Mouse (Mus musculus): ENCODE data around the gene Smchd1.
A peak's percentile ranks its signal among the peaks of the same experiment; 100 is the strongest.
"Not testable (repeated sequence)": the region's sequence is repeated elsewhere in the genome, so short reads cannot be mapped to it uniquely, and the experiment has no call there.

Gene Smchd1

GRCm38 (mm10) chr17:71444718-71445117 is 30.4 kb downstream of the Smchd1 start:
- no peak for DNase-seq (ENCODE audit: low spot score)

- no peak for DNase-seq (ENCODE audit: low spot score)
Observed at GRCm38 (mm10) chr17:71444126-71444525, 31.0 kb downstream of the Smchd1 start.

GRCm38 (mm10) chr17:71443273-71443672 is 31.9 kb downstream of the Smchd1 start:
- no peak for DNase-seq (ENCODE audit: low spot score)

GRCm38 (mm10) chr17:71422502-71422901 is 52.6 kb downstream of the Smchd1 start:
- not testable (repeated sequence) for DNase-seq (ENCODE audit: low spot score)

- not testable (repeated sequence) for DNase-seq (ENCODE audit: low spot score)
Observed at GRCm38 (mm10) chr17:71419448-71419847, 55.7 kb downstream of the Smchd1 start.

- no peak for DNase-seq (ENCODE audit: low spot score)
Observed at GRCm38 (mm10) chr17:71417008-71417407, 58.1 kb downstream of the Smchd1 start.

- no peak for DNase-seq (ENCODE audit: low spot score)
Observed at GRCm38 (mm10) chr17:71387401-71387800, 87.7 kb downstream of the Smchd1 start.

- DNase-seq (ENCODE audit: low spot score): no peak
Observed at GRCm38 (mm10) chr17:71380346-71380745, 94.8 kb downstream of the Smchd1 start.

- no peak for DNase-seq (ENCODE audit: low spot score)
Observed at GRCm38 (mm10) chr17:71377901-71378300, 97.2 kb downstream of the Smchd1 start.

GRCm38 (mm10) chr17:71355526-71355925 is 119.6 kb downstream of the Smchd1 start:
- DNase-seq (ENCODE audit: low spot score): no peak

- no peak for DNase-seq (ENCODE audit: low spot score)
Observed at GRCm38 (mm10) chr17:71354205-71354604, 120.9 kb downstream of the Smchd1 start.

GRCm38 (mm10) chr17:71348188-71348587 is 127.0 kb downstream of the Smchd1 start:
- DNase-seq (ENCODE audit: low spot score): no peak

- no peak for DNase-seq (ENCODE audit: low spot score)
Observed at GRCm38 (mm10) chr17:71342006-71342405, 133.1 kb downstream of the Smchd1 start.

GRCm38 (mm10) chr17:71338627-71339026 is 136.5 kb downstream of the Smchd1 start:
- no peak for DNase-seq (ENCODE audit: low spot score)

- no peak for DNase-seq (ENCODE audit: low spot score)
Observed at GRCm38 (mm10) chr17:71337546-71337945, 137.6 kb downstream of the Smchd1 start.

- DNase-seq (ENCODE audit: low spot score): no peak
Observed at GRCm38 (mm10) chr17:71336421-71336820, 138.7 kb downstream of the Smchd1 start.

GRCm38 (mm10) chr17:71332298-71332697 is 142.8 kb downstream of the Smchd1 start:
- DNase-seq (ENCODE audit: low spot score): no peak

GRCm38 (mm10) chr17:71320731-71321130 is 154.4 kb downstream of the Smchd1 start:
- not testable (repeated sequence) for DNase-seq (ENCODE audit: low spot score)

- no peak for DNase-seq (ENCODE audit: low spot score)
Observed at GRCm38 (mm10) chr17:71319361-71319760, 155.8 kb downstream of the Smchd1 start.

GRCm38 (mm10) chr17:71317571-71317970 is 157.6 kb downstream of the Smchd1 start:
- DNase-seq (ENCODE audit: low spot score): no peak

- DNase-seq (ENCODE audit: low spot score): no peak
Observed at GRCm38 (mm10) chr17:71314315-71314714, 160.8 kb downstream of the Smchd1 start.

- DNase-seq (ENCODE audit: low spot score): no peak
Observed at GRCm38 (mm10) chr17:71311340-71312171, 163.6 kb downstream of the Smchd1 start, which contains the start of gene Emilin2. Emilin2 (minus strand) TSS chr17:71311978.

GRCm38 (mm10) chr17:71310486-71311339 is 164.4 kb downstream of the Smchd1 start:
- peak; percentile 37 for DNase-seq (ENCODE audit: low spot score)
